Mouse (Mus musculus) liver, embryonic 14.5 days (tissue): ENCODE results near the gene Ftsj3. TPM values are rescaled to one million over a fixed set of nuclear protein-coding genes. Genes with fewer than 3 reads are reported as not detected.

Experiments used
- ATAC-seq: fragments of 200-750 bp; cut with Nextera tagmentation; 2 replicates; pipeline ENCODE4 v1.8.0; 2017; ENCODE audit warnings: moderate number of reproducible peaks, mild to moderate bottlenecking, moderate library complexity; ENCODE audit not compliant: insufficient read depth
- DNase-seq, 3 experiments: peaks; one replicate each; pipeline ENCODE4 v3.0.0-alpha.2; 2012 to 2013; ENCODE audit warnings: low read depth in 3 of 3, low spot score in 3 of 3
- H3K27ac ChIP-seq: fragments of 300-500 bp; sonication (generic); 2 replicates; pipeline ENCODE4 v1.5.1; 2014; ENCODE audit warnings: moderate library complexity, mild to moderate bottlenecking, control low read depth, inconsistent platforms
- H3K27me3 ChIP-seq: fragments of 300-500 bp; sonication (generic); 2 replicates; pipeline ENCODE4 v1.6.1; 2014; ENCODE audit warnings: mild to moderate bottlenecking, low read length, moderate library complexity; ENCODE audit not compliant: control insufficient read depth, insufficient read depth
- H3K36me3 ChIP-seq: fragments of 300-500 bp; sonication (generic); replicated peaks from 2 replicates; pipeline ENCODE4 v1.6.1; 2014; ENCODE audit warnings: low read depth; ENCODE audit not compliant: control insufficient read depth, insufficient read depth
- H3K4me1 ChIP-seq, 2 experiments: fragments of 200-500 bp in 1 of 2; fragments of 300-500 bp in 1 of 2; sonication (generic) in 1 of 2; replicated peaks; 2 replicates each; pipeline ENCODE4 v1.6.1; 2012 to 2014; ENCODE audit warnings: antibody characterized with exemption in 1 of 2, inconsistent platforms in 1 of 2, low read length in 1 of 2; ENCODE audit not compliant: control insufficient read depth in 2 of 2, insufficient read depth in 2 of 2
- H3K4me2 ChIP-seq: fragments of 300-500 bp; sonication (generic); 2 replicates; pipeline ENCODE4 v1.6.1; 2014; ENCODE audit warnings: low read depth, mild to moderate bottlenecking, control low read depth, moderate library complexity
- H3K4me3 ChIP-seq, 2 experiments: fragments of 200-500 bp in 1 of 2; fragments of 300-500 bp in 1 of 2; sonication (generic) in 1 of 2; 2 replicates each; pipeline ENCODE4 v1.5.1; 2012 to 2014; ENCODE audit warnings: low read depth in 2 of 2, low read length in 2 of 2, mild to moderate bottlenecking in 2 of 2, control low read depth in 1 of 2, inconsistent platforms in 1 of 2, moderate library complexity in 1 of 2; ENCODE audit not compliant: insufficient read depth in 1 of 2
- H3K9ac ChIP-seq: fragments of 300-500 bp; sonication (generic); replicated peaks from 2 replicates; pipeline ENCODE4 v1.6.1; 2014; ENCODE audit warnings: mild to moderate bottlenecking, control low read depth, moderate library complexity
- H3K9me3 ChIP-seq: fragments of 300-500 bp; sonication (generic); 2 replicates; pipeline ENCODE4 v1.6.1; 2016; ENCODE audit warnings: low read length, mixed read lengths; ENCODE audit not compliant: control insufficient read depth
- CTCF ChIP-seq: IDR thresholded peaks from 2 replicates; pipeline ENCODE4 v1.5.1; 2016; ENCODE audit warnings: antibody characterized with exemption, low read depth, control low read depth
- EP300 ChIP-seq: IDR thresholded peaks from 2 replicates; pipeline ENCODE4 v1.6.1; 2016; ENCODE audit warnings: antibody characterized with exemption, low read depth
- WGBS: fragments of 180-500 bp; shearing (Covaris S2); extraction: QIAGEN DNeasy Blood & Tissue Kit; methylation state at CpG from one replicate; pipeline ENCODE4 v1.1.7; 2014; ENCODE audit not compliant: insufficient replicate concordance; 5-methylcytosine and 5-hydroxymethylcytosine counted together
- polyA plus RNA-seq, 2 experiments: library from polyadenylated mRNA; depleted of rRNA in 1 of 2; stranded (reverse) in 1 of 2; unstranded in 1 of 2; fragments of >200 nt; fragmentation: Nextera tagmentation in 1 of 2; extraction: Ambion mirVana in 1 of 2; gene quantifications; 2 replicates each; pipeline versions ENCODE4 v1.2.1 to v1.2.3; 2012 to 2014

The Ftsj3 gene
- polyA plus RNA-seq, 2 experiments = 25.7 to 36.8 TPM

- Histone ChIP-seq H3K4me3 (peak overlapping the region; percentile 76 to 85), H3K27ac (no peak overlapping the region), H3K4me1 (peaks cover 17 to 32% of the 10 kb centered on the region in 2 experiments), H3K9me3 (no peaks in the 10 kb centered on the region), H3K4me2 (peak overlapping the region; percentile 92), H3K36me3 (peaks cover 10% of the 10 kb centered on the region), H3K27me3 (no peaks in the 10 kb centered on the region), H3K9ac (peak overlapping the region; percentile 95)
- DNase-seq (no peak), ATAC-seq (no peak)
- TF ChIP-seq EP300 (no peak), CTCF (peak; percentile 10; the same call in 1 of the 2 replicates)
- 50% methylated on average over 5 of the region's 5 CpGs for WGBS
Measured at GRCm38 (mm10) chr11:106271131-106271793, 15.4 kb upstream of the Ftsj3 start.

- Histone ChIP-seq H3K4me3 (no peak overlapping the region), H3K27ac (no peak overlapping the region), H3K4me2 (no peak overlapping the region; the same call in 1 of the 2 replicates), H3K36me3 (peaks cover 31% of the 10 kb centered on the region), H3K27me3 (no peaks in the 10 kb centered on the region), H3K9ac (no peak overlapping the region; the same call in 1 of the 2 replicates), H3K9me3 (no peaks in the 10 kb centered on the region), H3K4me1 (peaks cover 14 to 22% of the 10 kb centered on the region in 2 experiments)
- ATAC-seq (no peak), DNase-seq (no peak)
- TF ChIP-seq CTCF (no peak), EP300 (no peak)
- WGBS = 43% methylated on average over 3 of the region's 3 CpGs
Measured at GRCm38 (mm10) chr11:106269060-106269431, 13.2 kb upstream of the Ftsj3 start.

GRCm38 (mm10) chr11:106268326-106269059 lies 12.6 kb upstream of the Ftsj3 start:
- no peak overlapping the region; the same call in 1 of the 2 replicates for H3K27ac ChIP-seq
- H3K9ac ChIP-seq = no peak overlapping the region
- no peaks in the 10 kb centered on the region for H3K9me3 ChIP-seq
- H3K4me3 ChIP-seq = no peak overlapping the region
- 63% methylated on average over 8 of the region's 8 CpGs for WGBS
- ATAC-seq (no peak), DNase-seq (no peak)
- H3K4me2 ChIP-seq = 0 out of 2 replicates have a peak overlapping the region, but pooled peaks have one; percentile 6
- no peaks in the 10 kb centered on the region for H3K27me3 ChIP-seq
- TF ChIP-seq EP300 = no peak
- no peak for TF ChIP-seq CTCF
- H3K36me3 ChIP-seq = peaks cover 35% of the 10 kb centered on the region
- H3K4me1 ChIP-seq = peaks cover 13 to 19% of the 10 kb centered on the region in 2 experiments

GRCm38 (mm10) chr11:106267871-106268270 lies 12.0 kb upstream of the Ftsj3 start:
- no peak overlapping the region for H3K27ac ChIP-seq
- DNase-seq (no peak), ATAC-seq (no peak)
- H3K36me3 ChIP-seq = peaks cover 41% of the 10 kb centered on the region
- no peak overlapping the region for H3K9ac ChIP-seq
- WGBS = 88% methylated on average over 5 of the region's 5 CpGs
- H3K4me1 ChIP-seq = peaks cover 11 to 17% of the 10 kb centered on the region in 2 experiments
- no peak overlapping the region for H3K4me3 ChIP-seq
- H3K27me3 ChIP-seq = no peaks in the 10 kb centered on the region
- H3K4me2 ChIP-seq = no peak overlapping the region
- H3K9me3 ChIP-seq = no peaks in the 10 kb centered on the region
- no peak for TF ChIP-seq CTCF
- TF ChIP-seq EP300 = no peak

DNA sequence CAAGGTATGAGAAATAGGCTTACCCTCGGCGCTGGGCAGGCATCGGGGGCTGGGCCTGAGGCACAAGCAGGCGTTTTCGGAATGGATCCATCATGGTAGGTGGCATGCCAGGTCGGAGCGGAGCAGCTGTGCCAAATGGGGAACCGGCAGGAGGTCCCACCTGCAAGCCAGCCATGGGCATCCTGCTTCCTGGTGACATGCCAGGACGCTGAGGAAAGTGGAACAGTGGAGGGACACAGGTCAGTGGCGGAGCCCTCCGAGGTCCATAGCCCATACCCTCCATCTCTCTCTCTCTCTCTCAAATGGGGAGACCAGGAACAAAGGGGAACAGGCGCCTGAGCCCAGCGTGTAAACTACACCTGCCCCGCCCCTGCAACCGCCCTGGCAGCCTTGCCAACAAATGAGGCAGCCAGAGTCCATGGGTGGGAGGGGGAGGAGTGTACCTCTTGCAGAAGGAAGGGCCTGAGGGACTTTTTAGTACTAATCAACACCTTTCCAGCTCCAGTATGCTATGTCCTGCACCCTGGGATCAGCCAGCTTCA lies 11.5 kb upstream of the Ftsj3 start:
- ATAC-seq (no peak), DNase-seq (no peak)
- Histone ChIP-seq H3K36me3 (peaks cover 46% of the 10 kb centered on the region), H3K4me2 (no peak overlapping the region), H3K27me3 (no peaks in the 10 kb centered on the region), H3K4me3 (no peak overlapping the region), H3K4me1 (peaks cover 11 to 17% of the 10 kb centered on the region in 2 experiments), H3K9ac (no peak overlapping the region), H3K9me3 (no peaks in the 10 kb centered on the region), H3K27ac (no peak overlapping the region)
- no peak for TF ChIP-seq CTCF
- TF ChIP-seq EP300 = no peak
- WGBS = 78% methylated on average over 15 of the region's 15 CpGs
